In the genomic region with DNA sequence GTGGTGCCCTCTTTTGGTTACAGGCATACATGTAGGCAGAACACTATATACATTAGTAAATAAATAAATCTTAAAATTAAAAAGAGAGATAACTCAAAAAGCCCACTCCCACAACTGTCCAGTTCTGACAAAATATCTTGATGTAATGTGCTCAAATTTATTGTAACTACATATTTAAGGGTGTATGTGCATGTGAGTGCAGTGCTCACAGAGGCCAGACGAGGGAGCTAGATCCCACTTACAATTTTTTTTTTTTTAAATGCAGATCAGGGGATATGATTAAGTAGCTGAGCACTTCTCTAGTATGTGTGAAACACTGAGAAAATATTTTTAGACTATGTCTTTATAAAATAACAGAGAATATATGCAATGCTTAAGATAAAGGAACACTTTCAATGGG, we compare ENCODE assay signal across 24 mouse cellular contexts.
"Had no signal": no experiment of that assay in that cellular context is flagged by ENCODE, and none has a peak within 500 bp of the region (broad histone marks: within the 10 kb centered on the region; RNA-seq: fewer than 3 reads in every experiment).

No protein-coding gene starts in this region.

- H3K4me2 ChIP-seq: limb, embryonic 13.5 days; liver, embryonic 12.5 days; liver, embryonic 15.5 days; lung, embryonic 15.5 days; midbrain, embryonic 13.5 days; neural tube, embryonic 12.5 days; neural tube, embryonic 15.5 days had no signal

- H3K27me3 ChIP-seq: limb, embryonic 13.5 days; liver, embryonic 12.5 days; liver, embryonic 15.5 days; lung, embryonic 15.5 days; megakaryocyte, embryonic 14.5 days; midbrain, embryonic 13.5 days; neural tube, embryonic 12.5 days; neural tube, embryonic 15.5 days had no signal

- H3K9ac ChIP-seq: limb, embryonic 13.5 days; liver, embryonic 12.5 days; liver, embryonic 15.5 days; lung, embryonic 15.5 days; midbrain, embryonic 13.5 days; neural tube, embryonic 12.5 days; neural tube, embryonic 15.5 days had no signal

- H3K9me3 ChIP-seq: limb, embryonic 10.5 days; limb, embryonic 13.5 days; liver, embryonic 12.5 days; liver, embryonic 15.5 days; lung, embryonic 15.5 days; midbrain, embryonic 13.5 days; neural tube, embryonic 12.5 days; neural tube, embryonic 15.5 days had no signal

- H3K36me3 ChIP-seq: limb, embryonic 10.5 days; limb, embryonic 13.5 days; liver, embryonic 12.5 days; liver, embryonic 15.5 days; lung, embryonic 15.5 days; midbrain, embryonic 10.5 days; midbrain, embryonic 13.5 days; neural tube, embryonic 12.5 days; neural tube, embryonic 15.5 days had no signal

- DNase-seq: kidney, adult 11 months; kidney, adult 8-10 months; kidney, postnatal 14 days; kidney, postnatal 4 days; layer of hippocampus, adult 9-11 months; layer of hippocampus, postnatal 36 days; liver; lung, adult 18-20 months; lung, postnatal 10 days; lung, postnatal 36 days; right cerebral cortex, adult 18-20 months; right cerebral cortex, postnatal 14 days; right cerebral cortex, postnatal 4 days; thymus, postnatal 36 days had no signal

- H3K4me1 ChIP-seq: liver, embryonic 12.5 days; liver, embryonic 15.5 days; megakaryocyte, embryonic 14.5 days had no signal

- H3K27ac ChIP-seq: limb, embryonic 10.5 days; limb, embryonic 13.5 days; liver, embryonic 12.5 days; liver, embryonic 15.5 days; lung, embryonic 15.5 days; midbrain, embryonic 10.5 days; midbrain, embryonic 13.5 days; neural tube, embryonic 12.5 days; neural tube, embryonic 15.5 days had no signal

- H3K4me3 ChIP-seq: limb, embryonic 10.5 days; limb, embryonic 13.5 days; liver, embryonic 12.5 days; liver, embryonic 15.5 days; lung, embryonic 15.5 days; megakaryocyte, embryonic 14.5 days; midbrain, embryonic 10.5 days; midbrain, embryonic 13.5 days; neural tube, embryonic 12.5 days; neural tube, embryonic 15.5 days had no signal
